Mouse (Mus musculus) CH12.LX (cell line): ENCODE data around the gene Hist1h2ae. TPM values are rescaled to one million over a fixed set of nuclear protein-coding genes. Genes with fewer than 3 reads are reported as not detected.
A peak's percentile ranks its signal among the peaks of the same experiment; 100 is the strongest.

Source experiments
- DNase-seq: peaks from one replicate; pipeline ENCODE4 v3.0.0-alpha.2; 2013; ENCODE audit errors: extremely low read depth
- H3K27ac ChIP-seq: 2 replicates; pipeline ENCODE4 v1.5.1; 2012; ENCODE audit warnings: low read depth, mild to moderate bottlenecking, control low read depth, moderate library complexity; ENCODE audit not compliant: insufficient read depth
- H3K27me3 ChIP-seq: replicated peaks from 2 replicates; pipeline ENCODE3; 2012; ENCODE audit warnings: inconsistent platforms
- H3K36me3 ChIP-seq, 2 experiments: replicated peaks in 1 of 2; 2 replicates each; pipeline versions ENCODE3 to v1.6.1; 2012; ENCODE audit warnings: inconsistent platforms in 1 of 2, low read length in 1 of 2, mild to moderate bottlenecking in 1 of 2, mixed read lengths in 1 of 2, moderate library complexity in 1 of 2; ENCODE audit not compliant: control insufficient read depth in 1 of 2, insufficient read depth in 1 of 2
- H3K4me1 ChIP-seq, 2 experiments: 2 replicates each; pipeline ENCODE4 v1.6.1; 2012; ENCODE audit warnings: inconsistent platforms in 1 of 2, moderate library complexity in 1 of 2; ENCODE audit not compliant: insufficient read depth in 2 of 2, control insufficient read depth in 1 of 2
- H3K4me2 ChIP-seq: 2 replicates; pipeline ENCODE4 v1.6.1; 2012; ENCODE audit warnings: low read depth, mild to moderate bottlenecking, control low read depth; ENCODE audit not compliant: poor library complexity, insufficient read depth, severe bottlenecking
- H3K4me3 ChIP-seq, 3 experiments: fragments of 150-350 bp in 1 of 3; sonication (generic) in 1 of 3; replicated peaks in 1 of 3; 2 replicates each; pipeline versions ENCODE3 to v1.5.1; 2011 to 2012; ENCODE audit warnings: low read depth in 2 of 3, low read length in 2 of 3, mild to moderate bottlenecking in 2 of 3, moderate library complexity in 2 of 3, control low read depth in 1 of 3, improper control_type of control experiment in 1 of 3, inconsistent platforms in 1 of 3, mixed read lengths in 1 of 3; ENCODE audit not compliant: poor library complexity in 1 of 3
- H3K79me2 ChIP-seq: replicated peaks from 2 replicates; pipeline ENCODE4 v1.6.1; 2012; ENCODE audit warnings: mild to moderate bottlenecking, moderate library complexity; ENCODE audit not compliant: control insufficient read depth, poor library complexity, insufficient read depth, severe bottlenecking; ENCODE audit errors: extremely low read depth
- H3K9ac ChIP-seq: 2 replicates; pipeline ENCODE4 v1.6.1; 2012; ENCODE audit warnings: low read depth, mild to moderate bottlenecking, control low read depth, moderate library complexity; ENCODE audit not compliant: insufficient read depth
- H3K9me3 ChIP-seq: replicated peaks from 2 replicates; pipeline ENCODE3; 2012; ENCODE audit warnings: low read length, inconsistent platforms, mixed read lengths
- BHLHE40 ChIP-seq: IDR thresholded peaks from 2 replicates; pipeline ENCODE4 v1.6.1; 2011; ENCODE audit warnings: mild to moderate bottlenecking, low read depth, low read length, improper control_type of control experiment
- CHD1 ChIP-seq: IDR thresholded peaks from 2 replicates; pipeline ENCODE4 v1.6.1; 2012; ENCODE audit warnings: low read depth, low read length, improper control_type of control experiment, inconsistent platforms
- CHD2 ChIP-seq: IDR thresholded peaks from 2 replicates; pipeline ENCODE4 v1.6.1; 2011; ENCODE audit warnings: low read length, improper control_type of control experiment
- CTCF ChIP-seq, 2 experiments: IDR thresholded peaks in 1 of 2; conservative IDR thresholded peaks in 1 of 2; 2 replicates each; pipeline ENCODE4 v1.5.1; 2011 to 2012; ENCODE audit warnings: low read depth in 2 of 2, low read length in 2 of 2, improper control_type of control experiment in 1 of 2, inconsistent platforms in 1 of 2, mild to moderate bottlenecking in 1 of 2, moderate library complexity in 1 of 2
- E2F4 ChIP-seq: IDR thresholded peaks from 2 replicates; pipeline ENCODE4 v1.6.1; 2011; ENCODE audit warnings: low read depth, low read length, improper control_type of control experiment; ENCODE audit not compliant: insufficient replicate concordance
- ELF1 ChIP-seq: IDR thresholded peaks from 2 replicates; pipeline ENCODE4 v1.6.1; 2014; ENCODE audit warnings: low read depth, mild to moderate bottlenecking, inconsistent platforms, low read length, improper control_type of control experiment
- EP300 ChIP-seq: IDR thresholded peaks from 2 replicates; pipeline ENCODE4 v1.6.1; 2011; ENCODE audit warnings: low read length, improper control_type of control experiment
- ETS1 ChIP-seq: conservative IDR thresholded peaks from 2 replicates; pipeline ENCODE4 v1.6.1; 2012; ENCODE audit warnings: low read depth, mild to moderate bottlenecking, inconsistent platforms, low read length, improper control_type of control experiment, moderate library complexity
- GABPA ChIP-seq: IDR thresholded peaks from 2 replicates; pipeline ENCODE4 v1.6.1; 2012; ENCODE audit warnings: low read depth, low read length, improper control_type of control experiment, inconsistent platforms; ENCODE audit not compliant: insufficient replicate concordance
- HCFC1 ChIP-seq: IDR thresholded peaks from 2 replicates; pipeline ENCODE4 v1.6.1; 2012; ENCODE audit warnings: low read depth, mild to moderate bottlenecking, inconsistent platforms, low read length, improper control_type of control experiment
- IRF4 ChIP-seq: IDR thresholded peaks from 2 replicates; pipeline ENCODE4 v1.6.1; 2014; ENCODE audit warnings: low read depth, mild to moderate bottlenecking, inconsistent platforms, low read length, improper control_type of control experiment
- JUN ChIP-seq: IDR thresholded peaks from 2 replicates; pipeline ENCODE4 v1.6.1; 2011; ENCODE audit warnings: low read depth, mild to moderate bottlenecking, low read length, improper control_type of control experiment, moderate library complexity; ENCODE audit not compliant: insufficient read depth
- JUND ChIP-seq: conservative IDR thresholded peaks from 2 replicates; pipeline ENCODE4 v1.6.1; 2011; ENCODE audit warnings: low read depth, low read length, improper control_type of control experiment
- KAT2A ChIP-seq: IDR thresholded peaks from 2 replicates; pipeline ENCODE4 v1.6.1; 2012; ENCODE audit warnings: low read length, improper control_type of control experiment, inconsistent platforms; ENCODE audit not compliant: insufficient replicate concordance
- MAFK ChIP-seq: IDR thresholded peaks from 2 replicates; pipeline ENCODE4 v1.6.1; 2011; ENCODE audit warnings: low read length, improper control_type of control experiment; ENCODE audit not compliant: insufficient replicate concordance
- MAX ChIP-seq: IDR thresholded peaks from 2 replicates; pipeline ENCODE4 v1.6.1; 2011; ENCODE audit warnings: low read length, improper control_type of control experiment
- MAZ ChIP-seq: IDR thresholded peaks from 2 replicates; pipeline ENCODE4 v1.6.1; 2012; ENCODE audit warnings: low read depth, mild to moderate bottlenecking, inconsistent platforms, low read length, improper control_type of control experiment, moderate library complexity
- MEF2A ChIP-seq: IDR thresholded peaks from 2 replicates; pipeline ENCODE4 v1.6.1; 2014; ENCODE audit warnings: low read depth, mild to moderate bottlenecking, inconsistent platforms, low read length, improper control_type of control experiment, borderline replicate concordance
- MXI1 ChIP-seq: IDR thresholded peaks from 2 replicates; pipeline ENCODE4 v1.6.1; 2011; ENCODE audit warnings: mild to moderate bottlenecking, low read depth, low read length, improper control_type of control experiment
- MYC ChIP-seq: IDR thresholded peaks from 2 replicates; pipeline ENCODE4 v1.6.1; 2011; ENCODE audit warnings: low read depth, mild to moderate bottlenecking, improper control_type of control experiment, low read length
- NELFE ChIP-seq: IDR thresholded peaks from 2 replicates; pipeline ENCODE4 v1.6.1; 2011; ENCODE audit warnings: low read depth, low read length, improper control_type of control experiment
- NRF1 ChIP-seq: IDR thresholded peaks from 2 replicates; pipeline ENCODE4 v1.6.1; 2014; ENCODE audit warnings: low read depth, mild to moderate bottlenecking, inconsistent platforms, low read length, improper control_type of control experiment, moderate library complexity
- PAX5 ChIP-seq: IDR thresholded peaks from 2 replicates; pipeline ENCODE4 v1.6.1; 2012; ENCODE audit warnings: low read length, inconsistent platforms, mixed read lengths
- POLR2A ChIP-seq: IDR thresholded peaks from 2 replicates; pipeline ENCODE4 v1.6.1; 2011; ENCODE audit warnings: low read depth, mild to moderate bottlenecking, improper control_type of control experiment, low read length
- POLR2AphosphoS2 ChIP-seq: IDR thresholded peaks from 2 replicates; pipeline ENCODE4 v1.6.1; 2011; ENCODE audit warnings: low read depth, low read length, improper control_type of control experiment
- RAD21 ChIP-seq: IDR thresholded peaks from 2 replicates; pipeline ENCODE4 v1.6.1; 2011; ENCODE audit warnings: low read depth, mild to moderate bottlenecking, low read length, improper control_type of control experiment, moderate library complexity
- RCOR1 ChIP-seq: conservative IDR thresholded peaks from 2 replicates; pipeline ENCODE4 v1.6.1; 2012; ENCODE audit warnings: low read depth, mild to moderate bottlenecking, inconsistent platforms, low read length, improper control_type of control experiment
- SIN3A ChIP-seq: IDR thresholded peaks from 2 replicates; pipeline ENCODE4 v1.6.1; 2012; ENCODE audit warnings: low read length, improper control_type of control experiment, inconsistent platforms
- SMC3 ChIP-seq: IDR thresholded peaks from 2 replicates; pipeline ENCODE4 v1.6.1; 2011; ENCODE audit warnings: low read depth, low read length, improper control_type of control experiment
- TBP ChIP-seq: conservative IDR thresholded peaks from 2 replicates; pipeline ENCODE4 v1.6.1; 2011; ENCODE audit warnings: low read depth, low read length, improper control_type of control experiment
- TCF12 ChIP-seq: IDR thresholded peaks from 2 replicates; pipeline ENCODE4 v1.6.1; 2014; ENCODE audit warnings: low read depth, mild to moderate bottlenecking, inconsistent platforms, low read length, improper control_type of control experiment
- UBTF ChIP-seq: IDR thresholded peaks from 2 replicates; pipeline ENCODE4 v1.6.1; 2012; ENCODE audit warnings: low read depth, mild to moderate bottlenecking, inconsistent platforms, low read length, improper control_type of control experiment, moderate library complexity
- USF1 ChIP-seq: IDR thresholded peaks from 2 replicates; pipeline ENCODE4 v1.6.1; 2014; ENCODE audit warnings: low read depth, mild to moderate bottlenecking, inconsistent platforms, low read length, improper control_type of control experiment
- USF2 ChIP-seq: conservative IDR thresholded peaks from 2 replicates; pipeline ENCODE4 v1.6.1; 2011; ENCODE audit warnings: low read depth, low read length, improper control_type of control experiment
- ZC3H11A ChIP-seq: IDR thresholded peaks from 2 replicates; pipeline ENCODE4 v1.6.1; 2012; ENCODE audit warnings: low read depth, mild to moderate bottlenecking, inconsistent platforms, low read length, improper control_type of control experiment
- ZKSCAN1 ChIP-seq: IDR thresholded peaks from 2 replicates; pipeline ENCODE4 v1.6.1; 2012; ENCODE audit warnings: low read depth, inconsistent platforms, low read length, improper control_type of control experiment, borderline replicate concordance
- ZMIZ1 ChIP-seq: IDR thresholded peaks from 2 replicates; pipeline ENCODE4 v1.6.1; 2012; ENCODE audit warnings: low read depth, mild to moderate bottlenecking, inconsistent platforms, low read length, improper control_type of control experiment
- ZNF384 ChIP-seq: IDR thresholded peaks from 2 replicates; pipeline ENCODE4 v1.6.1; 2012; ENCODE audit warnings: low read depth, low read length, improper control_type of control experiment, inconsistent platforms
- dilution Hi-C: fragments of 300-500 bp; cut with MboI; formaldehyde crosslinking; loops from 2 replicates; pipeline ENCODE4 v1.14.3; 2020; ENCODE audit warnings: low sequenced_read_pairs; ENCODE audit not compliant: extremely low pct_unique_long_range_greater_than_20kb, extremely low pct_ligation_motif_present
- in situ Hi-C: fragments of 300-500 bp; cut with MboI; formaldehyde crosslinking; loops from 3 replicates; pipeline ENCODE4 v1.14.3; 2019; ENCODE audit warnings: low sequenced_read_pairs, low pct_ligation_motif_present, low pct_unique_long_range_greater_than_20kb, mixed read lengths
- polyA plus RNA-seq: library from polyadenylated mRNA; unstranded; fragments of >175 nt; gene quantifications from 2 replicates; pipeline ENCODE4 v1.2.1, GENCODE M21; 2012; ENCODE audit warnings: low read depth; ENCODE audit not compliant: insufficient read length
- total RNA-seq, 2 experiments: library from RNA; depleted of rRNA; stranded (reverse); fragments of 300-350 nt in 1 of 2; fragments of >200 nt in 1 of 2; gene quantifications; 2 replicates each; pipeline ENCODE4 v1.2.3; 2012 to 2014

Gene Hist1h2ae
- total and polyA plus RNA-seq, 3 experiments, result 3.5 to 648 (median 16.3) TPM

DNA sequence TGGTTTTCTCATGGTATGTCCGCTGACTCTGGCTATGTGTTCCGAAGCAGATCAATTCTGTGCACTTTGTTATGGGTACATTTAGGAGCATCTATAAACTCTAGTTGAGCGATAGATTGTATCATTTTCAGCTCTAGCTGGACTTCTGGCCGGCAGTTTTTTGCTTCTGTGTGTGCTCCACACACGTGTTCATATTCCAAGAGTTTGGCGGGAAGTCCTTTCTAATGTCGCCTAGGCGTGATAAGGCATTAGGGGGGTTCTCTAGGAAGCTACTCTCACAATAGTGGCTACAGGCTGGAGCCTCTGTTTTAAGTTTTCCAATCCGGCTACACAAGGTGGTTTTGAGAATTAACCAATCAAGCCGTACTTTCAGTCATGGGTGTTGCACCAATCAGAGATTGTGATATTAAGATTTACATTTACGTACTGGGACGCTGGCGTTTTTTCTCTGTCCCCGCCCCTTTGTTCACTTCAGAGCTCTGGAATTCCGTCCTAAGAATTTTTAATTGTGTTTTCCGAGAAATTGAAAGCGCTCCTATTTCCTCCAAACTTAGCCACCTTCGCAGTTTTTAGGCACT is 15.1 kb downstream of the Hist1h2ae start:
- dilution Hi-C loops (no loop called here), in situ Hi-C loops (loop anchor here (25.0 kb wide), 1 partner anchor 1819 kb away; the partner anchor contains the start of gene Hist1h4j)
- H3K27ac ChIP-seq, result peak overlapping the region; percentile 83
- H3K27me3 ChIP-seq, result no peaks in the 10 kb centered on the region
- peak overlapping the region; percentile 65 for H3K4me2 ChIP-seq
- peak; percentile 93 for DNase-seq
- H3K36me3 ChIP-seq, result no peaks in the 10 kb centered on the region
- no peaks in the 10 kb centered on the region for H3K9me3 ChIP-seq
- no peak for TF ChIP-seq RAD21
- peak; percentile 100 for TF ChIP-seq POLR2AphosphoS2
- 0 out of 2 replicates have a peak, but pooled peaks have one; percentile 49 for TF ChIP-seq MAFK
- TF ChIP-seq BHLHE40, result peak; percentile 64; the same call in 1 of the 2 replicates
- TF ChIP-seq ZKSCAN1, result no peak
- peak; percentile 48; the same call in 1 of the 2 replicates for TF ChIP-seq MEF2A
- no peak for TF ChIP-seq JUN
- 0 out of 2 replicates have a peak, but pooled peaks have one; percentile 31 for TF ChIP-seq E2F4
- TF ChIP-seq ZNF384, result peak; percentile 82
- peak; percentile 91 for TF ChIP-seq NELFE
- TF ChIP-seq NRF1, result no peak
- TF ChIP-seq JUND, result no peak
- TF ChIP-seq EP300, result no peak
- TF ChIP-seq CHD2, result peak; percentile 90; the same call in 1 of the 2 replicates
- no peak for TF ChIP-seq UBTF
- peak; percentile 5; the same call in 1 of the 2 replicates for TF ChIP-seq MXI1
- no peak for TF ChIP-seq KAT2A
- no peak for TF ChIP-seq USF1
- peak; percentile 96 for TF ChIP-seq TBP
- peak; percentile 80 for TF ChIP-seq MAX
- no peak for TF ChIP-seq ETS1
- no peak; the same call in 1 of the 2 replicates for TF ChIP-seq SIN3A
- peak; percentile 80; the same call in 1 of the 2 replicates for TF ChIP-seq MAZ
- peak; percentile 99 for TF ChIP-seq ZMIZ1
- TF ChIP-seq CTCF (conservative IDR thresholded peaks at IDR 0.05 in 1 of 2, IDR thresholded peaks at IDR 0.05 in 1 of 2; ENCODE audit: low read depth in 2 of 2, low read length in 2 of 2), result no peak
- TF ChIP-seq ELF1, result 0 out of 2 replicates have a peak, but pooled peaks have one; percentile 44
- TF ChIP-seq CHD1, result peak; percentile 97; the same call in 1 of the 2 replicates
- TF ChIP-seq PAX5, result no peak
- 0 out of 2 replicates have a peak, but pooled peaks have one; percentile 15 for TF ChIP-seq SMC3
- TF ChIP-seq MYC, result peak; percentile 74
- peak; percentile 53 for TF ChIP-seq HCFC1
- TF ChIP-seq POLR2A, result peak; percentile 97
- TF ChIP-seq USF2, result no peak
- TF ChIP-seq RCOR1, result peak; percentile 77; the same call in 1 of the 2 replicates
- 0 out of 2 replicates have a peak, but pooled peaks have one; percentile 1 for TF ChIP-seq IRF4
- TF ChIP-seq ZC3H11A, result no peak
- TF ChIP-seq GABPA, result no peak
- no peak; the same call in 1 of the 2 replicates for TF ChIP-seq TCF12
- H3K4me3 ChIP-seq, result peak overlapping the region; percentile 22 to 54 (median 50)
- H3K4me1 ChIP-seq, result peaks cover 4 to 23% of the 10 kb centered on the region in 2 experiments; a peak in 3 of 4 replicates
- no peaks in the 10 kb centered on the region for H3K79me2 ChIP-seq
- peak overlapping the region; percentile 73 for H3K9ac ChIP-seq
